Mouse (Mus musculus) hindbrain, embryonic 16.5 days (tissue): Measurements from ENCODE around the gene Mpc2. TPM values are rescaled to one million over a fixed set of nuclear protein-coding genes. Genes with fewer than 3 reads are reported as not detected.

ENCODE experiments used
- ATAC-seq: fragments of 200-750 bp; cut with Nextera tagmentation; 2 replicates; pipeline ENCODE4 v1.8.0; 2017; ENCODE audit warnings: moderate TSS enrichment, moderate library complexity
- H3K27ac ChIP-seq: fragments of 300-500 bp; sonication (generic); 2 replicates; pipeline ENCODE4 v1.5.1; 2014; ENCODE audit warnings: low read depth, mild to moderate bottlenecking, control low read depth, low read length, moderate library complexity
- H3K27me3 ChIP-seq: fragments of 300-500 bp; sonication (generic); replicated peaks from 2 replicates; pipeline ENCODE4 v1.6.1; 2014; ENCODE audit warnings: low read length; ENCODE audit not compliant: control insufficient read depth, insufficient read depth
- H3K36me3 ChIP-seq: fragments of 300-500 bp; sonication (generic); 2 replicates; pipeline ENCODE4 v1.6.1; 2014; ENCODE audit warnings: mild to moderate bottlenecking, low read length, moderate library complexity, mixed read lengths; ENCODE audit not compliant: control insufficient read depth, insufficient read depth
- H3K4me1 ChIP-seq: fragments of 300-500 bp; sonication (generic); 2 replicates; pipeline ENCODE4 v1.6.1; 2014; ENCODE audit warnings: low read depth, low read length; ENCODE audit not compliant: control insufficient read depth, insufficient read depth
- H3K4me2 ChIP-seq: fragments of 300-500 bp; sonication (generic); 2 replicates; pipeline ENCODE4 v1.6.1; 2014; ENCODE audit warnings: mild to moderate bottlenecking, low read length, control low read depth, moderate library complexity
- H3K4me3 ChIP-seq: fragments of 300-500 bp; sonication (generic); 2 replicates; pipeline ENCODE4 v1.5.1; 2014; ENCODE audit warnings: mild to moderate bottlenecking, low read length, control low read depth, moderate library complexity
- H3K9ac ChIP-seq: fragments of 300-500 bp; sonication (generic); 2 replicates; pipeline ENCODE4 v1.6.1; 2014; ENCODE audit warnings: low read depth, mild to moderate bottlenecking, control low read depth, low read length, moderate library complexity
- H3K9me3 ChIP-seq: fragments of 300-500 bp; sonication (generic); 2 replicates; pipeline ENCODE4 v1.6.1; 2014; ENCODE audit warnings: mild to moderate bottlenecking, low read length, moderate library complexity; ENCODE audit not compliant: control insufficient read depth
- WGBS: fragments of 180-500 bp; shearing (Covaris S2); extraction: QIAGEN DNeasy Blood & Tissue Kit; methylation state at CpG from one replicate; pipeline ENCODE4 v1.1.7; 2014; 5-methylcytosine and 5-hydroxymethylcytosine counted together
- polyA plus RNA-seq: library from polyadenylated mRNA; unstranded; fragments of >200 nt; fragmentation: Nextera tagmentation; extraction: Ambion mirVana; gene quantifications from 2 replicates; pipeline ENCODE4 v1.2.1, GENCODE M21; 2015

Gene Mpc2
- polyA plus RNA-seq, 1 experiment from 2014 or later: 238 TPM

- peaks cover 5% of the 10 kb centered on the region; the same call in 1 of the 2 replicates for H3K36me3 ChIP-seq
- H3K27me3 ChIP-seq: no peaks in the 10 kb centered on the region
- no peak overlapping the region for H3K4me2 ChIP-seq
- no peaks in the 10 kb centered on the region for H3K9me3 ChIP-seq
- no peak overlapping the region for H3K9ac ChIP-seq
- no peaks in the 10 kb centered on the region for H3K4me1 ChIP-seq
- no peak overlapping the region for H3K27ac ChIP-seq
- no peak for ATAC-seq
- no peak overlapping the region for H3K4me3 ChIP-seq
- 91% methylated on average over 2 of the region's 2 CpGs for WGBS
These were observed 25.7 kb downstream of the Mpc2 start for GRCm38 (mm10) chr1:165486108-165486507.

GRCm38 (mm10) chr1:165489197-165489596 lies 28.8 kb downstream of the Mpc2 start:
- Histone ChIP-seq H3K27me3 (no peaks in the 10 kb centered on the region), H3K9me3 (no peaks in the 10 kb centered on the region), H3K4me1 (no peaks in the 10 kb centered on the region), H3K9ac (no peak overlapping the region), H3K27ac (no peak overlapping the region), H3K4me3 (no peak overlapping the region), H3K4me2 (no peak overlapping the region), H3K36me3 (no peaks in the 10 kb centered on the region)
- no peak for ATAC-seq
- WGBS: 83% methylated on average over 4 of the region's 4 CpGs

GRCm38 (mm10) chr1:165498856-165499255 lies 38.4 kb downstream of the Mpc2 start:
- Histone ChIP-seq H3K9ac (no peak overlapping the region), H3K9me3 (no peaks in the 10 kb centered on the region), H3K4me1 (no peaks in the 10 kb centered on the region), H3K4me2 (no peak overlapping the region), H3K27me3 (no peaks in the 10 kb centered on the region), H3K36me3 (no peaks in the 10 kb centered on the region), H3K4me3 (no peak overlapping the region), H3K27ac (no peak overlapping the region)
- 41% methylated on average over 3 of the region's 3 CpGs for WGBS
- no peak for ATAC-seq

- H3K4me3 ChIP-seq: no peak overlapping the region
- no peaks in the 10 kb centered on the region for H3K4me1 ChIP-seq
- H3K27ac ChIP-seq: no peak overlapping the region
- 68% methylated on average over 10 of the region's 10 CpGs for WGBS
- no peaks in the 10 kb centered on the region for H3K27me3 ChIP-seq
- no peak for ATAC-seq
- no peak overlapping the region for H3K4me2 ChIP-seq
- H3K9me3 ChIP-seq: no peaks in the 10 kb centered on the region
- H3K9ac ChIP-seq: no peak overlapping the region
- H3K36me3 ChIP-seq: no peaks in the 10 kb centered on the region
These were observed 43.0 kb downstream of the Mpc2 start for GRCm38 (mm10) chr1:165503307-165504024.

- H3K4me2 ChIP-seq: no peak overlapping the region
- H3K27ac ChIP-seq: no peak overlapping the region
- H3K36me3 ChIP-seq: no peaks in the 10 kb centered on the region
- no peak overlapping the region for H3K9ac ChIP-seq
- H3K4me1 ChIP-seq: no peaks in the 10 kb centered on the region
- H3K9me3 ChIP-seq: no peaks in the 10 kb centered on the region
- no peak overlapping the region for H3K4me3 ChIP-seq
- ATAC-seq: no peak
- H3K27me3 ChIP-seq: no peaks in the 10 kb centered on the region
- 88% methylated on average over 6 of the region's 6 CpGs for WGBS
These were observed 45.9 kb downstream of the Mpc2 start for GRCm38 (mm10) chr1:165506303-165506702.

- Histone ChIP-seq H3K4me3 (no peak overlapping the region), H3K36me3 (no peaks in the 10 kb centered on the region), H3K27ac (no peak overlapping the region), H3K4me2 (no peak overlapping the region), H3K9ac (no peak overlapping the region), H3K27me3 (no peaks in the 10 kb centered on the region), H3K4me1 (no peaks in the 10 kb centered on the region), H3K9me3 (no peaks in the 10 kb centered on the region)
- 86% methylated on average over 6 of the region's 6 CpGs for WGBS
- ATAC-seq: no peak
These were observed 49.7 kb downstream of the Mpc2 start for GRCm38 (mm10) chr1:165510161-165510560.

- no peaks in the 10 kb centered on the region for H3K27me3 ChIP-seq
- H3K4me2 ChIP-seq: no peak overlapping the region
- no peaks in the 10 kb centered on the region for H3K4me1 ChIP-seq
- H3K4me3 ChIP-seq: no peak overlapping the region
- no peaks in the 10 kb centered on the region for H3K36me3 ChIP-seq
- ATAC-seq: no peak
- no peaks in the 10 kb centered on the region for H3K9me3 ChIP-seq
- H3K27ac ChIP-seq: no peak overlapping the region
- 90% methylated on average over 7 of the region's 7 CpGs for WGBS
- no peak overlapping the region for H3K9ac ChIP-seq
These were observed 60.3 kb downstream of the Mpc2 start for GRCm38 (mm10) chr1:165520716-165521115.

Other genes with a start within 250 kb of the Mpc2 start
- gene Tiprl, start 223.6 kb upstream of the Mpc2 start, polyA plus RNA-seq: 145 and 147 TPM in 2 replicates
- 3.0 and 3.3 TPM in 2 replicates for gene Gpr161, start 164.8 kb upstream of the Mpc2 start, polyA plus RNA-seq
- 17.7 and 19.0 TPM in 2 replicates for gene Dcaf6, start 162 bp upstream of the Mpc2 start, polyA plus RNA-seq
- gene Adcy10, start 24.5 kb downstream of the Mpc2 start, polyA plus RNA-seq: 0.21 and 0.31 TPM in 2 replicates
- 163 and 169 TPM in 2 replicates for gene Mpzl1, start 173.9 kb downstream of the Mpc2 start, polyA plus RNA-seq
- 9.5 and 12.5 TPM in 2 replicates for gene Rcsd1, start 249.1 kb downstream of the Mpc2 start, polyA plus RNA-seq